Mouse (Mus musculus) heart, embryonic 10.5 days (tissue): Measurements from ENCODE around the gene Fam174b. TPM values are rescaled to one million over a fixed set of nuclear protein-coding genes. Genes with fewer than 3 reads are reported as not detected.

Experiments used
- DNase-seq: peaks from one replicate; pipeline ENCODE4 v3.0.0-alpha.2; 2017; ENCODE audit warnings: low spot score
- H3K27ac ChIP-seq: fragments of 300-500 bp; sonication (generic); 2 replicates; pipeline ENCODE4 v1.5.1; 2016; ENCODE audit warnings: mild to moderate bottlenecking
- H3K27me3 ChIP-seq: fragments of 300-500 bp; sonication (generic); 2 replicates; pipeline ENCODE4 v1.6.1; 2016; ENCODE audit warnings: mild to moderate bottlenecking; ENCODE audit not compliant: poor library complexity, insufficient read depth, severe bottlenecking
- H3K36me3 ChIP-seq: fragments of 300-500 bp; sonication (generic); 2 replicates; pipeline ENCODE4 v1.6.1; 2016; ENCODE audit warnings: mild to moderate bottlenecking, moderate library complexity
- H3K4me1 ChIP-seq: fragments of 300-500 bp; sonication (generic); 2 replicates; pipeline ENCODE4 v1.6.1; 2016; ENCODE audit warnings: mild to moderate bottlenecking
- H3K4me3 ChIP-seq: fragments of 300-500 bp; sonication (generic); 2 replicates; pipeline ENCODE4 v1.5.1; 2016; ENCODE audit warnings: mild to moderate bottlenecking, moderate library complexity
- H3K9me3 ChIP-seq: fragments of 300-500 bp; sonication (generic); 2 replicates; pipeline ENCODE4 v1.6.1; 2016; ENCODE audit warnings: mild to moderate bottlenecking, moderate library complexity
- WGBS: fragments of 180-500 bp; shearing (Covaris S2); methylation state at CpG from one replicate; pipeline ENCODE4 v1.1.7; 2016; 5-methylcytosine and 5-hydroxymethylcytosine counted together
- microRNA-seq: library from miRNA; unstranded; fragments of <30 nt; microRNA quantifications from one replicate; pipeline ENCODE4, GENCODE M21; 2017
- polyA plus RNA-seq: library from polyadenylated mRNA; unstranded; fragments of >200 nt; fragmentation: Nextera tagmentation; extraction: Ambion mirVana; gene quantifications from 2 replicates; pipeline ENCODE4 v1.2.1, GENCODE M21; 2016

Gene Fam174b
- polyA plus RNA-seq, 1 experiment from 2014 or later, result 21.0 TPM

DNA sequence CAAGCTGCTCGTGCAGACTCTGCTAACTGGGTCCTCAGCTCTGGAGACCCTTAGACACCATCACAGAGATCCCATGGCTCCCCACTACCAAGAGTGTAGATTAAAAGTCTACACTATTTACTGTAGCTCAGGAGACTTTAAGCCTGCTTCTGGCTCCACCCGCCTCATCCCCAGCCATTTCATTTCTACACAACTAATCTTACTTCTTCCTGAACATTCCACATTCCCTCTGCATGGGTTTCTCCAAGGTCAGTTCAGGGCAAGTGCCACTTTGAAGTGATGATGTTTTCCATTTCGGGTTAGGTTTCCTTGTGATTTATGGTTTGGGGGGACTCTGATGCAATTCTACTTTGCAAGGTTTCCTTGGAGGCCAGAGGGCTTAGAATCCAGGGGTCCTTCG is 52.1 kb downstream of the Fam174b start:
- DNase-seq, result no peak
- Histone ChIP-seq H3K36me3 (no peaks in the 10 kb centered on the region), H3K4me3 (no peak overlapping the region), H3K9me3 (no peaks in the 10 kb centered on the region), H3K27ac (no peak overlapping the region), H3K4me1 (no peaks in the 10 kb centered on the region), H3K27me3 (peaks cover 11% of the 10 kb centered on the region; the same call in 1 of the 2 replicates)
- 71% methylated on average over 4 of the region's 4 CpGs for WGBS

DNA sequence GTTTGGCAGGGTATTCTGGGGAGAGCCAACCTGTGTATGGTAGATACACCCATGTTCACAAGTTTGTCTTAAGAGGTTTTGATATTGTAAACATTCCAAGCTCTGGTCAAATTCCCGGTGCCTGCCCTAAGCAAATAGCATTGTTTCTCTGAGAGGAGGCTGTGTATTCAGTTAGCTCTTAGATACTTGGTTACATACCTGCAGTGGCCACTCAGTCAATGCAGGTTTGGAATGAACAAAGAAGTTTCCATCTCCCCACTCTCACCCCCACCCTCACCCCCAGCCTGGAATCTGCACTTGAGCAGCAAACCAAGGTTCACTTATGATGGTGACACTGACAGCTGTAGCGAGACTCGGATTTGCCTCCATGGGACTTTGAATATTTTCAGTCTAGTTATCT is 52.5 kb downstream of the Fam174b start:
- Histone ChIP-seq H3K4me3 (no peak overlapping the region), H3K9me3 (no peaks in the 10 kb centered on the region), H3K4me1 (no peaks in the 10 kb centered on the region), H3K27me3 (peaks cover 11% of the 10 kb centered on the region; the same call in 1 of the 2 replicates), H3K36me3 (no peaks in the 10 kb centered on the region), H3K27ac (no peak overlapping the region)
- 77% methylated on average over 3 of the region's 3 CpGs for WGBS
- no peak for DNase-seq

DNA sequence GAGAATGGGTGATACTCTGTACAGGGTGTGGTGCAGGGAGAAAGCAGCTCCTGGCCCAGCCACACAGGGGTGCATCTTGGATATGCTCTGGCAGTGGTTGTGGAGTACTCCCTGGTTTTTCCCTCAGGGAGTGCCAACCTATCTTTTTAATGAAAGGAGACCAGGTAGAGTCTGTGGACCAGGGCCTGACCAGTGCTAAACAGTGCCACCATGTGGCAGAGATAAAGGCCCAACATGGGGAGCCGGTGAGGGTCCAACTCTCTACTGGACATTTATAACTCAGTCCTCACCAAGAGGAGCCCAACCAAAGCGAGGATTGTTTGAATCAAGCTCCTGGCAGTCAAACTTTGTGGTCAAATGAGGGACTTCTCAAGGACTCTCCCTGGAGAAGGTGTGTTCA is 69.2 kb downstream of the Fam174b start:
- WGBS, result 65% methylated on average over 2 of the region's 2 CpGs
- Histone ChIP-seq H3K27ac (no peak overlapping the region), H3K4me3 (no peak overlapping the region), H3K27me3 (peaks cover 6% of the 10 kb centered on the region; the same call in 1 of the 2 replicates), H3K36me3 (no peaks in the 10 kb centered on the region), H3K4me1 (no peaks in the 10 kb centered on the region), H3K9me3 (no peaks in the 10 kb centered on the region)
- no peak for DNase-seq

DNA sequence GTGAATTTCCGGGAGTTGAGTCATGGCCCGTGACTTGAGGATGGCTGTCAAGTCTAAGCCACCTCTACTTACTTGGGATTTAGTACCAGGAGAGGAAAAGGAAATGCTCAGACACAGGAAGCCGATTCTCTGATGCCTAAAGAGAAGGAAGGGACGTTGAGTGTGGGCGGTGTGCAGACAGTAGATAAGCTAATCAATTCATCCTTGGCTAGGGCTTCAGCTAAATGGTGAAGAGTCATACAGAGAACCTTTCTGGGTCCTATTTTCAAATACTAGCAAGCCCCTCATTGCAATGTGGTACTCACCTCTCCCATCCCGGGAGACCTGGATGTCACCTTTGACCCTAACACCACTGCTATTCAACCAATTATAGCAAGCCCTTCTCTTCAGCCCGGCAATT is 71.3 kb downstream of the Fam174b start:
- H3K36me3 ChIP-seq, result no peaks in the 10 kb centered on the region

DNA sequence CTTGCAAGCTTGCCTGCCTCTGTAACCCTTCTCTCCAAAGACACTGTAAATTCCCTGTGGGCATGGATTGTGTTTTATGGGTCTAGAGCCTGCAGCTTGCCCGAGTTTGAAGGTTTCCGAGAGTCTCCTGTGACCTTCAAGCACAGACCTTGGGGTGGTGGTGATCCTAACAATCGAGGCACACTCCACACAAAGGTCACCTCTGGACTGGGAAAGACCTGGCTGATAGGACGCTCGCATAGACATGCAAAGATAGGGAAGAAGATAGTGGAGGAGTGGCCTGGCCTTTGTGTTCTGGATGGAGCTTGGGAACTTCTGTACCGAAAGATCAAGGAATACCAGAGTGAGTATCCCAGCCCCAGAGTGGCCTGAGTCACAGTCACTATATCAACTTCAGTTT is 72.1 kb downstream of the Fam174b start:
- no peaks in the 10 kb centered on the region for H3K9me3 ChIP-seq
- peaks cover 6% of the 10 kb centered on the region; the same call in 1 of the 2 replicates for H3K27me3 ChIP-seq
- DNase-seq, result no peak
- no peak overlapping the region for H3K27ac ChIP-seq
- 66% methylated on average over 6 of the region's 6 CpGs for WGBS
- no peaks in the 10 kb centered on the region for H3K36me3 ChIP-seq
- H3K4me1 ChIP-seq, result no peaks in the 10 kb centered on the region
- H3K4me3 ChIP-seq, result no peak overlapping the region

More for the DNA sequence above, 71.3 kb downstream of the Fam174b start:
- Histone ChIP-seq H3K4me3 (no peak overlapping the region), H3K27ac (no peak overlapping the region), H3K9me3 (no peaks in the 10 kb centered on the region), H3K4me1 (no peaks in the 10 kb centered on the region), H3K27me3 (peaks cover 6% of the 10 kb centered on the region; the same call in 1 of the 2 replicates)
- DNase-seq, result no peak
- 72% methylated on average over 7 of the region's 7 CpGs for WGBS

DNA sequence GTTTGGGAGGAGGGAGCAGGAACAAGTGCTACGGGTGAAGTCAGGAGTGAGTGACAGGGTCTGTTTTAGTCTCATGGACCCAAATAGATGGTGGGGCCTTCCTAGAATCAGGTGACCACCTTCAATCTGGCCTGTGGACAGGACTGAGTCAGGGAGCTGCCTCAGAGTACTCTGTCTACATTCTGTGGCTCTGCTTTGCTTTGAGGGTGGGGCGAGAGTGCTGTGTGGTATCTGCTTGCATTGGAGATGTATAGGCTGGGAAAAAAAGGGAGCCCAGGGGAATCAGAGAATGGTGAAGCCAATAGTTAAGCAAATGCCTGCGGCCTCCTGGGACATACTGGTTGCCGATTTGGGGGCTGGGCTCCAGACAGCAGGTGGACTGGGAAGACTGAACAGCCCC is 73.8 kb downstream of the Fam174b start:
- Histone ChIP-seq H3K27ac (no peak overlapping the region), H3K9me3 (no peaks in the 10 kb centered on the region), H3K36me3 (no peaks in the 10 kb centered on the region), H3K4me1 (no peaks in the 10 kb centered on the region), H3K27me3 (peaks cover 6% of the 10 kb centered on the region; the same call in 1 of the 2 replicates), H3K4me3 (no peak overlapping the region)
- DNase-seq, result no peak
- 78% methylated on average over 4 of the region's 4 CpGs for WGBS

DNA sequence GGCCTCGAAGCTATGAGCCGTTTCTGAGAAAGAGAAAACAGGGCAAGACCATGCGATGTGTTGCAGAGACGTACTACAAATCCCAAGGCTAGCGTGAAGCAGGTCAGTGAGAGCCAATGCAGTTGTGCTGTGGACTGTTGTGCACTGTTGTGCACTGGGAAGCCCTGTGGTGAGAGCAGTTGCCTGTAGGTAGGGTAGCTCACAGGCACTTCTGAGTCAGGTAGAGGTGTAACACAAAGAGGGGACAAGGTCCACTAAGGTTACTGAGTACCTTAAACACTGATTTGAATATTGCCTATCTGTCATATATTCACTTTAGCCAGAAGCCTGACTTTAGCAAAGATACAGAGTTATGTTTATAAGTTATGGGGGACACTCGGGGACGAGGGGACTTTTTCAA is 74.4 kb downstream of the Fam174b start:
- Histone ChIP-seq H3K27ac (no peak overlapping the region), H3K4me3 (no peak overlapping the region), H3K4me1 (no peaks in the 10 kb centered on the region), H3K9me3 (no peaks in the 10 kb centered on the region), H3K27me3 (peaks cover 6% of the 10 kb centered on the region; the same call in 1 of the 2 replicates), H3K36me3 (no peaks in the 10 kb centered on the region)
- DNase-seq, result no peak
- WGBS, result 82% methylated on average over 7 of the region's 7 CpGs

DNA sequence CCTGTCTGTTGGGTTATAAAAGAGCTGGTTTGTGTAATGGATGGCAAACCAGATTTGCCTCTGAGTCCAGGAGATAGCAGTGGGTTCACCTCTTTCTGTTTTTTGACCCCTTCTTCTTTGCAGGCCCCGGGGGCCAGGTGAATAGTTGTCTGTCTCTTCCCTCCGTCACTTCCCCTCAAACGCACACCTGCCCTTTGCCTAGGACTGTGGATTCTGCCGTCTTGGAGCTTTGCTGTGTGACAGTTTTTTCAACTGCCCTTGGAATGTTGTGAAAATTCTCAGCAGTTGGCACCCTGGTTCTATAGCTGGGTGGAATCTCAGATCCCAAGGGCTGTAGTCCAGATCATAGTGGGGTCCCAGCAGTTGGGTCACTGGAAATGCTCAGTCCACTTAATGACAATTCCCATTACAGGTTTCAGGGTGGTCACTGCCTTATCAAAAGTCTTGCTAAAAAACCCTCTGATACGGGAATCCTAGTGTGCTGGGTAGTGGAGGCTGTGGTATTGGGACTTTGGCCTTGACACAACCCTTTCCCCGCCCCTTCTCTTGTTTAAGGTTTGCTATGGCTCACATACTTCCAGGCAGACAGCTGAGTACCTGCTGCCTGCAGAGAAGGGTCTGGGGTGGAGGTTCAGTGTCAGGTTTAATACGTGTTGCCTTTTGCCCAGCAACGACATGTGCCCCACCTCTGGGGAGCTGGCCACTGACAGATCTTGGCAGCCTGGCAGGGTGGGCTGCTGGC is 76.3 kb downstream of the Fam174b start:
- DNase-seq, result no peak
- H3K27me3 ChIP-seq, result peaks cover 6% of the 10 kb centered on the region; the same call in 1 of the 2 replicates
- no peaks in the 10 kb centered on the region for H3K36me3 ChIP-seq
- no peaks in the 10 kb centered on the region for H3K9me3 ChIP-seq
- no peak overlapping the region for H3K27ac ChIP-seq
- no peaks in the 10 kb centered on the region for H3K4me1 ChIP-seq
- WGBS, result 70% methylated on average over 8 of the region's 8 CpGs
- no peak overlapping the region for H3K4me3 ChIP-seq

DNA sequence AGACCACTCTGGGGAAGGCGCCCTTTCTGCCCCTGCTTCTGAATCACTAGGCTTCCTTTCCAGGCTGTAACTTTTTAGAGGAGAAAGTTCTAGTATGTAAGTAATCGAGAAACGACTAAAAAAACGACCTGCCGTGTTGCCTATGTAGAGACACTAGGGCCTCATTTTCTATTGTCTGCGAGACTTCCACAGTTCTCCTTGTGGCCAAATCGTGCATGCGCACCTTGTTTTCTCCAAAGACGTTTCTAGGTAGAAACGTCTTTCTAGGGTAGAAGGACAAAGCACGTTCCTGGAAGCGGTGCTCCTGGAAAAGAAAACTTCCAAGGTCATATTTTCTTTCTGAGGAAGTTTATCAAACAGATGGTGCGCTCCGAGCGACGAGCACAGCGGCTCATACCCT is 79.3 kb downstream of the Fam174b start:
- Histone ChIP-seq H3K4me1 (no peaks in the 10 kb centered on the region), H3K9me3 (no peaks in the 10 kb centered on the region), H3K36me3 (no peaks in the 10 kb centered on the region), H3K27ac (no peak overlapping the region), H3K4me3 (no peak overlapping the region), H3K27me3 (no peaks in the 10 kb centered on the region)
- DNase-seq, result no peak
- WGBS, result 71% methylated on average over 17 of the region's 17 CpGs

Small RNA genes within 50 kb of the gene (microRNA-seq; reads per million reads assigned to microRNA genes)
- gene Mir7234, result not detected

Other genes starting within 250 kb of the Fam174b start
- gene Chd2, start 198.5 kb upstream of the Fam174b start, polyA plus RNA-seq, result 43.6 and 46.0 TPM in 2 replicates